Mouse (Mus musculus): ENCODE data around the gene Axin2. TPM values are rescaled to one million over a fixed set of nuclear protein-coding genes. Genes with fewer than 3 reads are reported as not detected.

Gene Axin2
- polyA plus RNA-seq (2017; shearing (Covaris generic)): 5.7 TPM

DNA sequence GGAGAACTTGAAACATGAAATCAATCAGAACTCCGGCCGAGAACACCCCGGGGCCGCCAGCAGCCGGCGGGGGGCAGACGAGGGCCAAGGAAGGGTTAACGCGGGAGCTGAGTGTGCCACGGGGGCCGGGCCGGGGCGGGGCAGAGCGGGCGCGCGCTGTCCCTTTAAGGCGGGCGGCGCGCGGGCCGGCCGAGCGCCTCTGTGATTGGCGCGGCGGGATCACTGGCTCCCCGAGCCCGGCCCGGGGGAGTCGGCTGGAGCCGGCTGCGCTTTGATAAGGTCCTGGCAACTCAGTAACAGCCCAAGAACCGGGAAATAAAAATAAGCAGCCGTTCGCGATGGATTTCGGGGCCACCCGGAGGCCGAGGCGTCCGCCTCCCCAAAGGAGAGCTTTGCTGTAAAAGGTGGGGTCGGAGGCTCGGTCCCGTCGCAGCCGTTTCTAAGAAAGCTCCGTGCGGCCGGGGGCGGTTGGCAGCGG is at the start of gene Axin2:
Gene Axin2 (plus strand): TSS at position 192 of the 478 bp plus-strand sequence.

Other genes with a start within 250 kb of the Axin2 start
- gene E030025P04Rik, start 224.0 kb downstream of the Axin2 start, polyA plus RNA-seq (2017; shearing (Covaris generic)): not detected